Mouse (Mus musculus) gastrocnemius, postnatal 10 days (tissue): ENCODE data around the gene Pon2. TPM values are rescaled to one million over a fixed set of nuclear protein-coding genes. Genes with fewer than 3 reads are reported as not detected.

ENCODE experiments used
- DNase-seq: peaks from one replicate; pipeline ENCODE4 v3.0.0; 2021; ENCODE audit warnings: mixed read lengths
- total RNA-seq, 2 experiments: library from RNA; stranded (reverse); gene quantifications; 2 replicates each; pipeline ENCODE4 v1.2.3; 2021

The Pon2 gene
- total RNA-seq, 2 experiments from 2014 or later, result 15.7 to 18.9 TPM

DNA sequence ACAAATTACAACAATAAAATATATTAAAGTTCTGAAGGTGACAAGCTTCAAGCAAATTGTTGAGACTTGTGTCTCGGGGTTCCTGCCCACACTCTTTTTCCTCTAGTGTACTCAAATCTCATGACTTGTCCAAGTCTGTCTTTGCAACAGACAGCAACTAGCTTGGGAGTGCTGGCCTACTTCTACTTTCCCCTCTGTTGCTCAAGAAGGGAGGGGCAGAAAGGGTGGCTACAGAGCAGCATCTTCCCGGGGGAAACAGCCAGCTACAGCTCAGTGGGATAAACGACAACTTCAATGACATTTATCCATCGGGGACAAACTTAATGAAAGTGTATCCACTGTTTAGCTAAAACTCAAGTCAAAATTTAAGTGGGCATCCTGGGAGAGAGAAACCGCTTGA is 5.4 kb downstream of the Pon2 start:
- DNase-seq, result no peak

- DNase-seq, result no peak
Measured at GRCm38 (mm10) chr6:5291450-5291849, 6.8 kb downstream of the Pon2 start.

- no peak for DNase-seq
Measured at GRCm38 (mm10) chr6:5287919-5288318, 10.3 kb downstream of the Pon2 start.

GRCm38 (mm10) chr6:5287392-5287791 is 10.9 kb downstream of the Pon2 start:
- no peak for DNase-seq

DNA sequence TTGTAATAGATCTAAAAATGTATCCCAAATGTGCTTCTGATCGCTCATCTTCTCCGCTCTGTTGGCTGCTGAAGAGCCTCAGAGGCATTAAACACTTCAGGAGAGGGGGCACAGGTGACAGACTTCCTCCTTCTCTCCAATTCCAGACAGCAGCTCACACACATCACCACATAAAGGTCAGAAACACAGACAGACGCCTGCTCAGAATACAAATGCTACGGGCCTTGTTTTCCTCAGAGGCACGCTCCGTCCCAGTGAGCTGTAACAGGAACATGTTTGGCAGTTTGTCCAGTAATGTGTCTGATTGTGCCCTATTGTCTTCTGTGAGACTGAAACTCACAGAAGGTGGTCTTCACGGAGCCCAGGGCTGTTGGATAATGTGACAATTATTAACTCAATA is 15.8 kb downstream of the Pon2 start:
- DNase-seq, result no peak

DNA sequence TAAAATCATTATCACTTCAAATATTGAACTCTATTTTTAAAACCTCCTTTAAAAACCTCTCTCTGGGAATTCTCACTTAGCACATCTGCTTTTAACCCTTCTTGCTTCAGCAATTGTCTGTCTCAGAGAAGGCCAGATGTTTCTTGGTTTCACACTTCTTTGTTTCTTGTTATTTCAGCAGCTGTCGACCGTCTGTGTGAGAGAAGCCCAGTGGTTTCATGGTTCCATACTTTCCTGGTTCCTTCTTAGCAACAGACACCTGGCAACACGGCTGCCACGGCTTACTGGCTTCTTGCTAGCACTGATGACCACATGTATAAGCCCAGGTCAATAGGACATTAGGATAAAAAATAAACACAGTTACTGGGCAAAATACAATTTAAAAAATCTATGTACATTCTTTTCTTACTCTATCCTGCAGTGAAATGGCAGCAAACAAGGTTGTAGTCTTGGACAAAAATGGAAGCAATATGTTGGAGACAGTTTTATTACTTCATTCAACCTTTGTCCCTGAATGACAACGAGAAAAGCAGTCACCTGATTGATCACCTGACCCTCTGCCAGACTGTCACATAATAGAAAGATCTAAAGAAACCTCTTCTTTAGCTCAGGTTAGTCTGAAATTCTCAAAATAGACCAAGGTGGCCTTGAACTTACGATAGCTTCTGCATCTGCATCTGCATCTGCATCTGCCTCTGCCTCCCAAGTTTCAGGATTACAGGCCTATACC is 17.5 kb downstream of the Pon2 start:
- no peak for DNase-seq

DNA sequence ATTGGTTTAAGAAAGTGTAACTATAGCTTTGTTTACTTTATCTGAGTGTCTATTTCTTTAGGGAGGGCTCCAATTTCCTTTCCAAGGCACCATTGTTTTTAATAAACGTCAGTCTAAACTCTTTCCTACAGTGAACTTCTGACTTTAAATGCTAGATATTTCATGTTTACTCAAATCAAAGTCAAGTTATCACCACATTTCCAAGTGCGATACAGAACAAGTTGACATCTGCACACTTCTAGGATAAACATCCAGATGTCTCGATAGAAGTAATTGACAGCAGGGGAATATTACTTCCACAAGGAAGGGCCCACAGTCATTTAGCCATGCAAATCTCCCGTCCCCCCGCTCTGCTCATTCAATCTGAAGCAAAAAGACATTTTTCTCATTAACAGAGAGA is 20.3 kb downstream of the Pon2 start:
- DNase-seq, result no peak

GRCm38 (mm10) chr6:5269641-5270040 is 28.6 kb downstream of the Pon2 start:
- no peak for DNase-seq

GRCm38 (mm10) chr6:5264793-5265192 is 33.5 kb downstream of the Pon2 start:
- DNase-seq, result no peak

GRCm38 (mm10) chr6:5263250-5263999 is 34.8 kb downstream of the Pon2 start:
- DNase-seq, result no peak

DNA sequence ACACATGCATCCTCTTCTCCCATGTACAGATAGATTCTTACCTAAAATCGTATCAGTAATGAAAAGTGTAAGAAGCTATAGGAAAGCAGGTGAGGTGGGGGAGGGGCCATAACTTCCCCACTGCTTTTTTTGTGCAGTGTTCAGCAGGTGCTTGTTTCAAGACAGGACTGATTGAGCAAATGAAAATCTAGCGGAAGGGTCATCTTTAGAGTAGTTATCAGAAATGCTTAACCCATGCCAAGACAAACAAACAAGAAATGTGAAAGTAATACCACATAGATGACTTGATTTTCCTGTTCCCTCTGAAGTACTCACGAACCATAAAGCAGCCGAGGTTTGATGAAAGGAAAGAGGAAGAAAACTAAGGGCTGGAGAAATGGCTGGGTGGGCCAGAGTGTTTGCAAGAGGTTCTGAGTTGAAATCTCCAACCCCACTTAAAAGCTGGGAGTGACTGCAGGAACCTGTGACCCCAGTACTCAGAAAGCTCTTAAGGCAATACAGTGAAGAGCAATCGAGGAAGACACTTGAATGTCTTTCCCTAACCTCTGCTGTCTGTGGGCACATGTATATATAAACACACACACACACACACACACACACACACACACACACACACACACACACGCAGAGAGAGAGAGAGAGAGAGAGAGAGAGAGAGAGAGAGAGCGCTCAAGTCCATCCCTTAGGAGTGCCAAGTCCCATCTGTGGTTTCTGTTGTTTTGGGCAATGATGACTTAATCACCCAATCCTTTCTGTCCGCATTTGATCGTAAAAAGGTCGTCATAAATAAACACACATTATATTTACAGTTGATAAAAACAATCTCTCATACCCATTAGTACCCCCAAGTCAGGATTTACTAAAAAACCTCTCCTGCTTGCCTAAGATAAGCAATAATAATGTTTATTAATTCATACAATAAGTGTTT is 35.7 kb downstream of the Pon2 start:
- no peak for DNase-seq

- DNase-seq, result peak; percentile 44
Measured at GRCm38 (mm10) chr6:5255722-5256451, 42.4 kb downstream of the Pon2 start, which contains the start of gene Pon3. Pon3 (minus strand) TSS chr6:5256286.

DNA sequence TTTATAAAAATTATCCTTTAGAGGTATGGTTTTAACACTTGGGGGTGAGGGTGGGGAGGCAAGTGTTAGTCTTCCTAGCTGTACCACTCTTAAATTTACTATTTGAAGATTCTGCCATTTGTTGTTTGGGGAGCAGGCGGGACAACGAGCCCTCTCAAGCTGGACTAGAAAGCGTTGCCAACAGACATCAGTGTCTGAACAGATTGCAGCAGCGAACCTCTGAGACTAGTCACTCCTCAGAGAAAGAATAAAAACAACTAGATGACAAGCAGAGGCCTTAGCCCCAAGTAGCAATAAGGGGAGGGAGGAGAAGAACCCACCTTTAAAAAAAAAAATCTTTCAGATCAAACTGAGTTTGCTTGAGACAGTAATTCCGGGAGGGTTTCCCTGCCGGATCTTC is 43.0 kb downstream of the Pon2 start:
- no peak for DNase-seq

- DNase-seq, result no peak
Measured at GRCm38 (mm10) chr6:5254869-5255268, 43.4 kb downstream of the Pon2 start.

- DNase-seq, result no peak
Measured at GRCm38 (mm10) chr6:5245926-5246325, 52.3 kb downstream of the Pon2 start.

- DNase-seq, result no peak
Measured at GRCm38 (mm10) chr6:5238799-5239198, 59.5 kb downstream of the Pon2 start.

DNA sequence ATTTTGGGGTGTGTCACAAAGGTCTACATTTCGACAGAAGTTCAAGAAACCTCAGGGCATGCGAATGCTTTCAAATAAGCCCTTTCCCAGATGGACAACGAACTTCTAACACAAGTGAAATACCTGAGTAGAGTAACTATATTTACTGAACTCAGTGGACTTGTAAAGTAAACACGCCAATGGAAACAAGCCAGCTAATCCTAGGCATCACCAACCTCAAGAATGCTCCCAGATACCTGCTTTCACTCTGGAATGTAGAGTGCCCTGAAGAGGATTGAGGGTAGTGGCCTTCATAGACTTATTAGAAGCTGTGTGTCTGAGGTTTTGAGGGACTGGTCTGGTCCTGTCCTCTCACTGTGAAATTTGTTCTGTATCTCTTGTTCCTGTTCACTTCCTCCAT is 60.7 kb downstream of the Pon2 start:
- DNase-seq, result no peak

GRCm38 (mm10) chr6:5236843-5237371 is 61.3 kb downstream of the Pon2 start:
- DNase-seq, result no peak

GRCm38 (mm10) chr6:5234563-5234962 is 63.7 kb downstream of the Pon2 start:
- DNase-seq, result no peak

- DNase-seq, result no peak
Measured at GRCm38 (mm10) chr6:5233812-5234211, 64.4 kb downstream of the Pon2 start.

- no peak for DNase-seq
Measured at GRCm38 (mm10) chr6:5232022-5232421, 66.2 kb downstream of the Pon2 start.

- DNase-seq, result no peak
Measured at GRCm38 (mm10) chr6:5230261-5230660, 68.0 kb downstream of the Pon2 start.
